Mouse (Mus musculus): ENCODE data around the gene Zfp42. TPM values are rescaled to one million over a fixed set of nuclear protein-coding genes. Genes with fewer than 3 reads are reported as not detected.

The Zfp42 gene
- polyA plus RNA-seq, 1 experiment from 2014 or later = not detected

- Histone ChIP-seq H3K9me3 (replicated peaks) (no peaks in the 10 kb centered on the region), H3K36me3 (replicated peaks) (no peaks in the 10 kb centered on the region), H3K4me2 (no peak overlapping the region), H3K4me3 (replicated peaks) (no peak overlapping the region), H3K9ac (no peak overlapping the region), H3K4me1 (replicated peaks) (no peaks in the 10 kb centered on the region), H3K27me3 (no peaks in the 10 kb centered on the region), H3K27ac (replicated peaks) (no peak overlapping the region)
- WGBS (ENCODE audit: insufficient replicate concordance) = 47% methylated on average over 5 of the region's 5 CpGs
- no peak for ATAC-seq (ENCODE audit: insufficient read depth)
Measured at GRCm38 (mm10) chr8:43299796-43300195, 7.0 kb downstream of the Zfp42 start.

GRCm38 (mm10) chr8:43295826-43296225 lies 11.0 kb downstream of the Zfp42 start:
- H3K27me3 ChIP-seq = no peaks in the 10 kb centered on the region
- no peak overlapping the region for H3K27ac ChIP-seq (replicated peaks)
- H3K4me1 ChIP-seq (replicated peaks) = no peaks in the 10 kb centered on the region
- H3K9me3 ChIP-seq (replicated peaks) = no peaks in the 10 kb centered on the region
- no peak overlapping the region for H3K4me3 ChIP-seq (replicated peaks)
- H3K36me3 ChIP-seq (replicated peaks) = no peaks in the 10 kb centered on the region
- no peak overlapping the region for H3K4me2 ChIP-seq
- H3K9ac ChIP-seq = no peak overlapping the region
- 73% methylated on average over 21 of the region's 21 CpGs for WGBS (ENCODE audit: insufficient replicate concordance)
- ATAC-seq (ENCODE audit: insufficient read depth) = no peak

- no peak overlapping the region for H3K27ac ChIP-seq (replicated peaks)
- H3K4me2 ChIP-seq = no peak overlapping the region
- no peak overlapping the region for H3K9ac ChIP-seq
- H3K27me3 ChIP-seq = no peaks in the 10 kb centered on the region
- no peaks in the 10 kb centered on the region for H3K9me3 ChIP-seq (replicated peaks)
- no peaks in the 10 kb centered on the region for H3K4me1 ChIP-seq (replicated peaks)
- H3K4me3 ChIP-seq (replicated peaks) = no peak overlapping the region
- WGBS (ENCODE audit: insufficient replicate concordance) = 67% methylated on average over 4 of the region's 4 CpGs
- no peak for ATAC-seq (ENCODE audit: insufficient read depth)
- no peaks in the 10 kb centered on the region for H3K36me3 ChIP-seq (replicated peaks)
Measured at GRCm38 (mm10) chr8:43294191-43294590, 12.6 kb downstream of the Zfp42 start.

GRCm38 (mm10) chr8:43290424-43291111 lies 16.2 kb downstream of the Zfp42 start:
- no peak for ATAC-seq (ENCODE audit: insufficient read depth)

GRCm38 (mm10) chr8:43289781-43290180 lies 17.0 kb downstream of the Zfp42 start:
- ATAC-seq (ENCODE audit: insufficient read depth) = no peak
- Histone ChIP-seq H3K9ac (no peak overlapping the region), H3K4me2 (no peak overlapping the region), H3K27me3 (no peaks in the 10 kb centered on the region), H3K36me3 (replicated peaks) (no peaks in the 10 kb centered on the region), H3K9me3 (replicated peaks) (no peaks in the 10 kb centered on the region), H3K27ac (replicated peaks) (no peak overlapping the region), H3K4me1 (replicated peaks) (no peaks in the 10 kb centered on the region), H3K4me3 (replicated peaks) (no peak overlapping the region)
- 68% methylated on average over 5 of the region's 5 CpGs for WGBS (ENCODE audit: insufficient replicate concordance)

More at GRCm38 (mm10) chr8:43290424-43291111, 16.2 kb downstream of the Zfp42 start:
- no peaks in the 10 kb centered on the region for H3K9me3 ChIP-seq (replicated peaks)
- no peak overlapping the region for H3K27ac ChIP-seq (replicated peaks)
- no peaks in the 10 kb centered on the region for H3K4me1 ChIP-seq (replicated peaks)
- H3K4me2 ChIP-seq = no peak overlapping the region
- H3K27me3 ChIP-seq = no peaks in the 10 kb centered on the region
- H3K36me3 ChIP-seq (replicated peaks) = no peaks in the 10 kb centered on the region
- no peak overlapping the region for H3K4me3 ChIP-seq (replicated peaks)
- H3K9ac ChIP-seq = no peak overlapping the region
- 74% methylated on average over 5 of the region's 5 CpGs for WGBS (ENCODE audit: insufficient replicate concordance)

GRCm38 (mm10) chr8:43288840-43289239 lies 17.9 kb downstream of the Zfp42 start:
- H3K36me3 ChIP-seq (replicated peaks) = no peaks in the 10 kb centered on the region
- H3K27ac ChIP-seq (replicated peaks) = no peak overlapping the region
- no peaks in the 10 kb centered on the region for H3K9me3 ChIP-seq (replicated peaks)
- no peak overlapping the region for H3K4me3 ChIP-seq (replicated peaks)
- WGBS (ENCODE audit: insufficient replicate concordance) = 58% methylated on average over 1 of the region's 1 CpGs
- no peak overlapping the region for H3K4me2 ChIP-seq
- no peak overlapping the region for H3K9ac ChIP-seq
- H3K4me1 ChIP-seq (replicated peaks) = no peaks in the 10 kb centered on the region
- no peaks in the 10 kb centered on the region for H3K27me3 ChIP-seq
- no peak for ATAC-seq (ENCODE audit: insufficient read depth)

- H3K9ac ChIP-seq = no peak overlapping the region
- H3K36me3 ChIP-seq (replicated peaks) = no peaks in the 10 kb centered on the region
- no peaks in the 10 kb centered on the region for H3K9me3 ChIP-seq (replicated peaks)
- no peak for ATAC-seq (ENCODE audit: insufficient read depth)
- no peak overlapping the region for H3K4me2 ChIP-seq
- H3K4me3 ChIP-seq (replicated peaks) = no peak overlapping the region
- H3K27ac ChIP-seq (replicated peaks) = no peak overlapping the region
- H3K4me1 ChIP-seq (replicated peaks) = no peaks in the 10 kb centered on the region
- 77% methylated on average over 6 of the region's 6 CpGs for WGBS (ENCODE audit: insufficient replicate concordance)
- no peaks in the 10 kb centered on the region for H3K27me3 ChIP-seq
Measured at GRCm38 (mm10) chr8:43287456-43287855, 19.3 kb downstream of the Zfp42 start.

- no peaks in the 10 kb centered on the region for H3K27me3 ChIP-seq
- ATAC-seq (ENCODE audit: insufficient read depth) = no peak
- no peak overlapping the region for H3K4me2 ChIP-seq
- WGBS (ENCODE audit: insufficient replicate concordance) = 78% methylated on average over 7 of the region's 7 CpGs
- H3K4me3 ChIP-seq (replicated peaks) = no peak overlapping the region
- no peak overlapping the region for H3K27ac ChIP-seq (replicated peaks)
- H3K9ac ChIP-seq = no peak overlapping the region
- H3K9me3 ChIP-seq (replicated peaks) = no peaks in the 10 kb centered on the region
- no peaks in the 10 kb centered on the region for H3K4me1 ChIP-seq (replicated peaks)
- H3K36me3 ChIP-seq (replicated peaks) = no peaks in the 10 kb centered on the region
Measured at GRCm38 (mm10) chr8:43283231-43283630, 23.5 kb downstream of the Zfp42 start.

- Histone ChIP-seq H3K4me2 (no peak overlapping the region), H3K9me3 (replicated peaks) (no peaks in the 10 kb centered on the region), H3K4me3 (replicated peaks) (no peak overlapping the region), H3K27me3 (no peaks in the 10 kb centered on the region), H3K4me1 (replicated peaks) (no peaks in the 10 kb centered on the region), H3K36me3 (replicated peaks) (no peaks in the 10 kb centered on the region), H3K9ac (no peak overlapping the region), H3K27ac (replicated peaks) (no peak overlapping the region)
- no peak for ATAC-seq (ENCODE audit: insufficient read depth)
- WGBS (ENCODE audit: insufficient replicate concordance) = 55% methylated on average over 4 of the region's 4 CpGs
Measured at GRCm38 (mm10) chr8:43278397-43278796, 28.4 kb downstream of the Zfp42 start.

GRCm38 (mm10) chr8:43260961-43261360 lies 45.8 kb downstream of the Zfp42 start:
- no peak overlapping the region for H3K4me2 ChIP-seq
- H3K4me1 ChIP-seq (replicated peaks) = no peaks in the 10 kb centered on the region
- no peaks in the 10 kb centered on the region for H3K27me3 ChIP-seq
- H3K27ac ChIP-seq (replicated peaks) = no peak overlapping the region
- no peaks in the 10 kb centered on the region for H3K9me3 ChIP-seq (replicated peaks)
- ATAC-seq (ENCODE audit: insufficient read depth) = no peak
- no peak overlapping the region for H3K4me3 ChIP-seq (replicated peaks)
- no peak overlapping the region for H3K9ac ChIP-seq
- H3K36me3 ChIP-seq (replicated peaks) = no peaks in the 10 kb centered on the region
- 69% methylated on average over 6 of the region's 6 CpGs for WGBS (ENCODE audit: insufficient replicate concordance)

- WGBS (ENCODE audit: insufficient replicate concordance) = 63% methylated on average over 1 of the region's 1 CpGs
- Histone ChIP-seq H3K36me3 (replicated peaks) (no peaks in the 10 kb centered on the region), H3K9me3 (replicated peaks) (no peaks in the 10 kb centered on the region), H3K9ac (no peak overlapping the region), H3K4me3 (replicated peaks) (no peak overlapping the region), H3K4me2 (no peak overlapping the region), H3K4me1 (replicated peaks) (no peaks in the 10 kb centered on the region), H3K27ac (replicated peaks) (no peak overlapping the region), H3K27me3 (no peaks in the 10 kb centered on the region)
- no peak for ATAC-seq (ENCODE audit: insufficient read depth)
Measured at GRCm38 (mm10) chr8:43257886-43258285, 48.9 kb downstream of the Zfp42 start.

- 64% methylated on average over 6 of the region's 6 CpGs for WGBS (ENCODE audit: insufficient replicate concordance)
- no peak for ATAC-seq (ENCODE audit: insufficient read depth)
Measured at GRCm38 (mm10) chr8:43255695-43256094, 51.1 kb downstream of the Zfp42 start.

More at GRCm38 (mm10) chr8:43255695-43256094, 51.1 kb downstream of the Zfp42 start:
- no peak overlapping the region for H3K4me3 ChIP-seq (replicated peaks)
- no peaks in the 10 kb centered on the region for H3K27me3 ChIP-seq
- no peak overlapping the region for H3K4me2 ChIP-seq
- H3K4me1 ChIP-seq (replicated peaks) = no peaks in the 10 kb centered on the region
- no peak overlapping the region for H3K27ac ChIP-seq (replicated peaks)
- H3K9me3 ChIP-seq (replicated peaks) = no peaks in the 10 kb centered on the region
- no peak overlapping the region for H3K9ac ChIP-seq
- H3K36me3 ChIP-seq (replicated peaks) = no peaks in the 10 kb centered on the region
